ENCODE assay signal across 18 mouse cellular contexts in genomic region chr2:129885536-129885935, GRCm38 (mm10).
A peak's percentile ranks its signal among the peaks of the same experiment; 100 is the strongest.
DNase-seq lines count a peak whose midpoint lies in the region; ATAC-seq lines count a peak whose summit lies in the region.
"Had no signal": no experiment of that assay in that cellular context is flagged by ENCODE, and none has a peak within 500 bp of the region (broad histone marks: within the 10 kb centered on the region; RNA-seq: fewer than 3 reads in every experiment).

No protein-coding gene starts in this region.

- H3K9me3 ChIP-seq in heart, embryonic 12.5 days (replicated peaks): peaks cover 3% of the 10 kb centered on the region
- H3K9me3 ChIP-seq in hindbrain, embryonic 14.5 days (ENCODE audit: control insufficient read depth, low read length): no peaks in the 10 kb centered on the region
- H3K9me3 ChIP-seq: hindbrain, embryonic 12.5 days; liver, embryonic 15.5 days; neural tube, embryonic 12.5 days had no signal

- no peak overlapping the region for H3K4me3 ChIP-seq in heart, embryonic 12.5 days
- H3K4me3 ChIP-seq in hindbrain, embryonic 14.5 days (replicated peaks; ENCODE audit: low read length): no peak overlapping the region
- H3K4me3 ChIP-seq: hindbrain, embryonic 12.5 days; limb, embryonic 12.5 days; liver, embryonic 15.5 days; neural tube, embryonic 12.5 days had no signal

- 93% methylated on average over 7 of the region's 7 CpGs for WGBS in heart, embryonic 12.5 days
- 93% methylated on average over 7 of the region's 7 CpGs for WGBS in hindbrain, embryonic 14.5 days

- no peaks in the 10 kb centered on the region for H3K27me3 ChIP-seq in heart, embryonic 12.5 days (replicated peaks)
- H3K27me3 ChIP-seq in hindbrain, embryonic 14.5 days (ENCODE audit: control insufficient read depth, insufficient read depth, low read length): no peaks in the 10 kb centered on the region
- H3K27me3 ChIP-seq: hindbrain, embryonic 12.5 days; limb, embryonic 12.5 days; liver, embryonic 15.5 days; neural tube, embryonic 12.5 days had no signal

- H3K27ac ChIP-seq in heart, embryonic 12.5 days (ENCODE audit: poor library complexity, severe bottlenecking): no peak overlapping the region
- H3K27ac ChIP-seq in hindbrain, embryonic 14.5 days: no peak overlapping the region
- H3K27ac ChIP-seq: hindbrain, embryonic 12.5 days; limb, embryonic 12.5 days; liver, embryonic 15.5 days; neural tube, embryonic 12.5 days had no signal

- H3K9ac ChIP-seq in heart, embryonic 12.5 days: no peak overlapping the region
- no peak overlapping the region for H3K9ac ChIP-seq in hindbrain, embryonic 14.5 days
- H3K9ac ChIP-seq: hindbrain, embryonic 12.5 days; limb, embryonic 12.5 days; liver, embryonic 15.5 days; neural tube, embryonic 12.5 days had no signal

- ATAC-seq in heart, embryonic 12.5 days (ENCODE audit: insufficient number of reproducible peaks, low FRiP score): no peak
- ATAC-seq in hindbrain, embryonic 14.5 days (ENCODE audit: low FRiP score): no peak
- ATAC-seq: CD4-positive, CD25-positive, alpha-beta regulatory T cell, adult 4 months; midbrain, embryonic 16.5 days had no signal

- peak; percentile 93 for DNase-seq in heart, adult 11 months
- DNase-seq in urinary bladder, adult 18-20 months (ENCODE audit: low spot score in 2 of 2): peak; percentile 41 to 42
- no peak for DNase-seq in urinary bladder, postnatal 10 days (ENCODE audit: low spot score)
- DNase-seq in cerebellum, postnatal 14 days: peak; percentile 82 to 85
- peak; percentile 49 for DNase-seq in urinary bladder, postnatal 25 days (ENCODE audit: low spot score)
- no peak for DNase-seq in left cerebral cortex, adult 9 months (ENCODE audit: low spot score in 2 of 2)
- DNase-seq in hindbrain, embryonic 14.5 days (ENCODE audit: low spot score): no peak
- DNase-seq: embryo, embryonic 11 days; kidney, adult 11 months; layer of hippocampus, postnatal 36 days; lung, postnatal 4 days had no signal

- peaks cover 2% of the 10 kb centered on the region; the same call in 1 of the 2 replicates for H3K4me1 ChIP-seq in heart, embryonic 12.5 days (replicated peaks)
- H3K4me1 ChIP-seq in hindbrain, embryonic 14.5 days (replicated peaks; ENCODE audit: control insufficient read depth, insufficient read depth, low read length): no peaks in the 10 kb centered on the region
- H3K4me1 ChIP-seq: hindbrain, embryonic 12.5 days; limb, embryonic 12.5 days; liver, embryonic 15.5 days; neural tube, embryonic 12.5 days had no signal

- H3K4me2 ChIP-seq in heart, embryonic 12.5 days: no peak overlapping the region
- H3K4me2 ChIP-seq in hindbrain, embryonic 14.5 days (replicated peaks): no peak overlapping the region
- H3K4me2 ChIP-seq: hindbrain, embryonic 12.5 days; limb, embryonic 12.5 days; liver, embryonic 15.5 days; neural tube, embryonic 12.5 days had no signal

- no peaks in the 10 kb centered on the region for H3K36me3 ChIP-seq in heart, embryonic 12.5 days
- no peaks in the 10 kb centered on the region for H3K36me3 ChIP-seq in hindbrain, embryonic 14.5 days (replicated peaks; ENCODE audit: control insufficient read depth, insufficient read depth)
- H3K36me3 ChIP-seq: hindbrain, embryonic 12.5 days; limb, embryonic 12.5 days; liver, embryonic 15.5 days; neural tube, embryonic 12.5 days had no signal

Comparison
In these comparisons a context has a peak if more than half of its experiments do, and no peak if none do; other contexts are left out.
1. DNase-seq: peak in heart, adult 11 months (single experiment), urinary bladder, adult 18-20 months (2 of 2), cerebellum, postnatal 14 days (2 of 2) and urinary bladder, postnatal 25 days (single experiment); none in urinary bladder, postnatal 10 days (single experiment), left cerebral cortex, adult 9 months (0 of 2) and hindbrain, embryonic 14.5 days (single experiment).